Mouse (Mus musculus) gastrocnemius, postnatal 4 days (tissue): ENCODE results near the gene Tmtc1. TPM values are rescaled to one million over a fixed set of nuclear protein-coding genes. Genes with fewer than 3 reads are reported as not detected.

Experiments
- DNase-seq, 2 experiments: peaks; one replicate each; pipeline ENCODE4 v3.0.0; 2021 to 2022; ENCODE audit warnings: low spot score in 2 of 2, mixed read lengths in 2 of 2
- total RNA-seq, 2 experiments: library from RNA; stranded (reverse); gene quantifications; 2 replicates each; pipeline ENCODE4 v1.2.3; 2021

Gene Tmtc1
- total RNA-seq, 2 experiments from 2014 or later, result 27.4 to 30.2 TPM

DNA sequence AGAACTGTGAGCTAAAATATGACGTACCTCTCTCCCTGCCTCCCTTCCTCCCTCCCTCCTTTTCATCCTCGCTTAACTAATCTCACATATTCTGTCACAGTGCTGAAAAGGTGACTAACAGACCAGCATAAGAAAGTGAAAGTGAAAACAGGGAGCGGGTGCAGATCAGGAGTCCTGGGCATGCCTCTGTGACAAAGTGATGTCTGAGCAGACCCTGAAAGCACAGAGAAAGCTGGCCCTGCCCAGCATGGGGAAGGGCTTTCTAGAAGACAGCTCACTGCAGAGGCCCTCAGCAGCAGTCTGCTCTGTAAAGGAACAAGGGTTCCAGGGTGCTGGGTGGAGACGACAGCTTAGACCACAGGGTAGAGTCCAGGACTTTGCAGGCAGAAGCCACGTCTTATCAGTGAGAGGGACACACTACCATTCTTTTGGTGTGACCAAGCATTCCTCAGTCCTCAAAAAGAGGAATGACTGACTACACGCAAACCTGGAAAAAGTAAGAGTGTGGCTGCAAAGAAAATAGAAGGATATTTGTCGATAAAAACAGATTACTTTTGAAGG lies 7.7 kb downstream of the Tmtc1 start:
- no peak for DNase-seq

DNA sequence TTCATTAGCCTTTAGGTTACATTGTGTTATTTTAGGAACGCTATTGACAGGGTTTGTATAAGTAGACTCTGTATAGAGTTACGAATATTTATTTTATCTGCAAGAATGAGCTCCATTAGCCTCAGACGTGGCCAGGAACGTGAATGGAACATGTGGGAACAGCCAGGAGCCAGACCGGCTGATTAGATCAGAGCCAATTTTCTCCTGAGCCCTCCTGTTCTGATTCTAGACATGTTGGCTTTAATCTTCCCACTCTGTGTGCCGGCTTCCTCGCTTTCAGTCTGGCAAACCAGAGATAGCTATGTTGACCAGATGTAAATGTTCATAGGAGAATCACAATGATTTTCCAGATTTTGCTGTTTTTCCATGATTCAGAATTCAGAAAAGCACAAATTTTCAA lies 22.6 kb downstream of the Tmtc1 start:
- no peak for DNase-seq

DNA sequence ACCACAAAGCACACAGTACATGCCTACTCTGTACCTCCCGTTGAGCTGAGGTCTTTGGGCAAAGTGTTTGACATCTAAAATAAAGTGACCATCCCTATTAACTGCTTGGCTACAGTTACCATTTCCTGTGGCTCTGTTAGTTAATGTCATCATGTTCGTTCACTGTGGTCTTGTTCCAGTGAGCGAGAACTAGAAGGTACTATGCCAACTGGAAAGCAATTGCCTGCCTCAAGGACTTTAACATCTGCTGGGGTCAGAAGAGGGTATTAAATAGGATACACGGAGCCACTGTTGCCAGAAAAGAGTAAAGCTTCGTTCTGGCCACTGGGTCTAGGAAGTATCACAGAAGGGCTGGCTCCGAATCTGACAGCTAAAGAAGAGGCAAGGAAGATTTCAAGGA lies 23.8 kb downstream of the Tmtc1 start:
- DNase-seq, result no peak

DNA sequence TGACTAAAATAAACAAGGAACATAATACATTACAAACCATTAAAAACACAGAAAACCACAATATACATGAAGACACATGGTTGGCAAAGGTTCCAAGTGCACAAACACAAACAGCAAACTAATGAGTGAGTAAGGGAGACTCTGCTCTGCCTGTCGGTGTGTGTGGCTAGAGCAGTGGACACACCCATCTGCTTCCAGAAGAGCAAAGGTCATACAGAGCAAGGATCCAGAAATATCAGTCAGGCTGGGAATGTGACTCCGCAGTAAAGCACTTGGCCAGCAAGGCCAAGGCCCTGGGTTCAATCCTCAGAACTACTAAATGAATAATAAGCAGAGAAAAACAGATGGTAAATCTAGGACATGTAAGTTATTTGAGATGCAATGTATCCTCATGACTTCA lies 27.6 kb downstream of the Tmtc1 start:
- no peak for DNase-seq

DNA sequence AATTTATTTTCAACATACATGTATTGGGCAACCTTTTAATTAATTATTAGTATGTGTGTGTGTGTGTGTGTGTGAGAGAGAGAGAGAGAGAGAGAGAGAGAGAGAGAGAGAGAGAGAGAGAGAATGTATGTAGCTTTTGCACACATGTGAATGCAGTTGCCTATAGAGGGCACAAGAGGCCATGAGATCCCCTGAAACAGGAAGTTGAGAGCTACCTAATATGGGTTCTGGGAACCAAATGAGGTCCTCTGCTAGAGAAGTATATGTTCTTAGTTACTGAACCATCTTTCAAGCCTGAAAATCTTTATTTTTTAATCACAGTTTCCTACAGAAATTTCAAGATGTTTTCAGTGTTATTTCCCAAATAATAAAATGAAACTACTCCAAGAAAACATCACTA lies 30.6 kb downstream of the Tmtc1 start:
- DNase-seq, result no peak

DNA sequence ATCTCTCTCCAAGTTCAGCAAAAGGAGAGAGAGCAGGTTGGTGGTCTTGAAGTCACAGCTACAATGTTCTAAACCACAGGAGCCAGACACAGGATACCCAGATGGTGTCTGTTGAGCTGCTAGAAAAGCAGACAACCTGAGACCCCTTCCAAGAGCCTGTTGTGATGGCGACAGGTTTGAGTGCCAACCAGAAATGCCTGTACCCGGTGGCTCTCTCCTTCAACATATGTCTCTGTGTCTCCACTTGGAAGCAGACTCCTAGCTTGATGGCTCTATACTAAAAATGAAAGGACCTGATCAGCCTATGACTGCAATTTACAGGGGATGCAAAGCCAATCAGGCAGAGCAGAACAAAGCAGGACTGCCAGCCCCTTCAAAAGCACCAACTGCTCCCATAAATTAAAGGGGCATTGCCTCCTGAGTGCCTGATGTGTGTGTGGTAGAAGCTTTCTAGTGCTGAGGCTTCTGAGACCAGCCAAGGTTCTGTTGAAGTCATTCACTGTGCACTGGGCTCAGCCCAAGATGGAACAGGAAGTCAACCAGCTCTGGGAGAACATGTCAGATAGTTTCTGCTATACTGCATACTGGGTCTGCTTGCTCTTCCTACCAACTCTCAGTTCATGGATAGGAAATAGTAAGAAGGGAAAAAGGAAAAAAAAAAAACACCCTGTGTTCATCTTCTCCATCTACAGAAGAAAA lies 37.2 kb downstream of the Tmtc1 start:
- DNase-seq, result no peak

DNA sequence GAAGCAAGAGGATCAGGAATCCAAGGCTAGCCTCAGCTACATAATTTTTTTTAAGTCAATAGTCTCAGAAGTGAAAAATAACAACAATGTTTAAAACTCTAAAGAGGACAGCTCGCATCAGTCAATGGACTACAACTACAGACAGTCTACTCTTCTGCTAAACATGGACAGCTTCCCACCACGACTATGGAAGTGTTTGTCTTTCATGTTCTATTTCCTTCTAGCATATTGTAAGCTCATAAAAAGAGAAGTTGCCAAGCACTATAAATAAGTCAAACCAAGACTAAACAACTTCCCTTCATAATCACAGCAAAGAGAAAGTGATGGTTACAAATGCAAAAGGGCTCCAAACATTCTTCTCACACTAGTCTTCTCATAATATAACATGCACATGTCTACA lies 38.6 kb downstream of the Tmtc1 start:
- no peak for DNase-seq

DNA sequence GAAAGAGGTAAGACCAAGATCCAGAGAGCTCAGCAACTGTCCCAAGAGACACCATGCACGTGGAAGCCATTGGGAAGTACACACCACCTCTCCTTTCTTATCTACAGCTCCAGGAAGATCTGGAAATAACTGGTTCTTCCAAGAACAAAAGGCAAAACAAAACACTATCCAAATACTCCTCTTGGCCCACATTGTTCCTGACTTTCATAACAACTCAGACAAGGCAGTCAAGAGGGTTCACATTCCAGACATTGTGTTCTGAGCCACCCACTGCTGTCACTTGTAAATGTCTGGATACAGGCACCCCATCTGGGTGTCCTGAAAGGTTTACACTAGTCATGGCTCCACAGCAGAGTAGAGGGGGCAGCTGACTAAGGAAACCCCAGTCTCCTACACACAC lies 39.7 kb downstream of the Tmtc1 start:
- no peak for DNase-seq

DNA sequence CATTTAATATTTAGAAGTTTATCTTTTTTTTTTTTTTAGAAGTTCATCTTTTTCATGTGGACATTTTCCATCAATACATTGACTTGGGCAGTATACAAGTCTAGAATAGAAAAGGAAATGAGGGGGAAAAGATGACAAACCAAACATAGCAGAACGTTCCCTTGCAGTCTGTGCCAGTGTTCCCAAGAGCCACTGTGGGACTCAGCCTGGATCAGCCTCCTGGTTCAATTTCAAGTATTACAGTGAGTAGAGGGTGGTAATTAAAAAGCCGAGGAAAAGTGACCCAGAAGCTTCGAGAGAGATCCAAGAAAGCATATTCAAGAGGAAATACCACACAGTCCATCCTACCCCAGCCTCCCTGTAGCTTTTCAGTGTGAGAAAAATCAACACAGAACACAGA lies 40.4 kb downstream of the Tmtc1 start:
- no peak for DNase-seq

DNA sequence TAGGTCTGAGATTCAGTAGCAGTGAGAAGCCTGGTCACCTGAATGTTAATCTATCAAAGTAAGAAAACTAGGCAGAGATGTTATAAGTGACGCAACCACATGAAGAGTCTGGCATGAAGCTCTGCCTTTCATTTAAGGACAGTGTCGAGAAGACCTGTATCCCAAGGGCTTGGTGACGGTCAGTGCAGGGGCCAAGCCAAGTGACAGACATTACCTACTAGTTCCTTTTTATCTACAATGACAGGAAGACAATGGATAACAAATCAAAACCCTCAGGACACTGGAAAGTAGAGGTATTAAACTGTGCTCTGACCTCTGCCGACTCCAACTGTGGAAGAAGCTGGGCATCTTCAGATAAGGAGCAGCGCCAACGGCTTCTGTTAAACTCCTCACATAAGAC lies 43.2 kb downstream of the Tmtc1 start:
- DNase-seq, result no peak

DNA sequence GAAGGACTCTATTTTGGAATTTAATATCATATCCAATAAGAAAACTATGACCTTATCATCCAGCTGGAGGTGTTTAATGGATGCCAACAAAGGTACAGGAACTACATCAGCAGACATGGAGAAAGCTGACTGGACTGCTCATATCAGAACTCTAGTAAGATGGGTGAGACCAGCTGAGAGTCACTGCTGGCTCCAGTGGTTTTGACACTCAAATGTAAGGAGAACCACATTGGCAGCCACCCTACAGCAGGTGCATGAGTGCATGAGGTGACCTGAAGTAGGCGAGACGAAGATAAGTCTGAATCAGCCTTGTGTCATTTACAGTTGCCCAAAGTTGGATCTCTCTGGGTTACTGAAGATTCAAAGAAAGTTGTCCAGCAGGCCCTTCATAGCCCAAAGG lies 44.6 kb downstream of the Tmtc1 start:
- DNase-seq, result no peak

DNA sequence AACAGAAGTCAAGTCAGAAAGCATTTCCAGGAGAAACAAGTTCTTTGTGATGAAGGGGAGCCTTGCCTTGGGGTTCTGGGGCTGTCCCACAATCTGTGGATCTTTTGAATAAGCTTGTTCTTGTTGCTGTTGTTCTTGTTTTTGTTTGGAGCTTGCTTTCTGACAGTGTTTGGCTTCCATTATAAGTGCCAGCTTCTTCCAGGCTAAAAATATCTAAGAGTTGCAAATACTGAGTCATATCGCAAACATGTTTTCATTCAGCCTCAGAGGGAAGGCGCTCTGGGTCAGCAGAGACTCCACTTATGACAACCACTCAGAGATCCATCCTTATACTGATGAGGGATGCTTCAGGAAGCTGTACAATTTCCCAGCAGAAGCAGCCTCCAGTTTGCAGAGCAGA lies 45.3 kb downstream of the Tmtc1 start:
- DNase-seq, result no peak

DNA sequence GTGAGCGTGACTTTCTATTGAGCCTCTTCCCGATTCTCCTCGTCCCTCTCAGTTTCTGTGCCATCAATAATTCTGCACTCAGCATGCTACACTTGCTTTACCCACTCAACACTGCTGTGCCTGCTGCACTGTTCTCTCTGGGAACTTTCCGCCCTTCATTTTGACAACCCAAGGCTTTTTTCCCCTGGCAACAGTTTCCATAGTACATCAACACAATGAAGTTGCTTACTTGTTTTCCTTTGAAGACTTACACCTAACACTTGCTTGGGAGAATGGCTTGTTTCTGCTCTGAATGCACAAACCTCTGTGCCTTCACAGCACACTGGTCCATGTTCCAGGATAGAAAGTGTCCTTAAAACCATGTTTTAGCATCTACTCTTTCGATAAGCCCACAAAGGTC lies 46.9 kb downstream of the Tmtc1 start:
- no peak for DNase-seq

DNA sequence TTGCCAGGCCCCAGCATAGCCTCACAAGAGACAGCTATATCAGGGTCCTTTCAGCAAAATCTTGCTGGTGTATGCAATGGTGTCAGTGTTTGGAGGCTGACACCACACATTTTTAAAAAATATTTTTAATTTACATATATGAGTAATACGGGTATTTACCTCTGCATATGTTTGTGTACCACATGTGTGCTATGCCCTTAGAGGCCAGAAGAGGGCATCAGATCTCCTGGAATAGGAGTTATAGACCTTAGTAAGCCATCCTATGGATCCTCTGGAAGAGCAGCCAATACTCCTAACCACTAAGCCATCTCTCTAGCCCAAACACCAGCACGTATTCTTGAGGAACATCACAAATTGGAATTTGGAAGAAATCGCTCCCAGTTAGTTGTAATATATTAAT lies 48.9 kb downstream of the Tmtc1 start:
- DNase-seq, result no peak

DNA sequence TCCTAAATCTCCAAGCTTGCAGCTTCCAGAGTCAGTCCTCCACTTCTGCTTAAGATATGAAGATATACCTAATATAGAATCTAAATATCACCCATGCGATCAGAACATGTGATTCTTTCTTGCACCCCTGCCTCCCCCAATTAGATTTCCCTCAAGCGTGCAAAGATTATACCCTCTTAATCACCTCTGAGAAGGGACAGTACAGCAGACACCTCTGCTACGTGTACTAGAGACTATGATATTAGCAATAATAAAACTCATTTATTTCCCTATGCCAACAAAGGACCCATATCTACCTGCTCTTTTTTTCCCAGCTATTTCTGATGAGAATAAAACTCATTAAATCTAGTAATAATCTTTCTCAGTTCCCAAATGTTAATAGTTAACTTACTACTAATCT lies 49.9 kb downstream of the Tmtc1 start:
- no peak for DNase-seq

DNA sequence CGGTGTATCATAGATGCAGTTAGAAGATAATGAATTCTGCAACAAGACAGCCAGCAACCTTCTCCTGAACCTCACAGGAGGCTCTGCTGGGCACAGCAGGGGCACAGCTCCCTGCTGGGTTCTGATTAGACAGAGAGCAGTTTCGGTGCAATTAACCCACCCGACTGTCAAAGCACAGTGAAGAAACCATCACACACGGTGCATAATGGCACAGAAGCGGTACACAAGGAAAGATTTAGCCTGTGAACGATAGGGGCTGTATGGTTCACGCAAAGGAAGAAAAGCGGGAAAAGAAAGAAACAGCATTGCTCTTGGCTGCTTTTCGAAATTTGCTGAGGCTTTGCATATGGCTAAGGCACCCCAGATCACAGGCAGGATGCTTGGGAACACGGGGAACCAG lies 52.0 kb downstream of the Tmtc1 start:
- no peak for DNase-seq

DNA sequence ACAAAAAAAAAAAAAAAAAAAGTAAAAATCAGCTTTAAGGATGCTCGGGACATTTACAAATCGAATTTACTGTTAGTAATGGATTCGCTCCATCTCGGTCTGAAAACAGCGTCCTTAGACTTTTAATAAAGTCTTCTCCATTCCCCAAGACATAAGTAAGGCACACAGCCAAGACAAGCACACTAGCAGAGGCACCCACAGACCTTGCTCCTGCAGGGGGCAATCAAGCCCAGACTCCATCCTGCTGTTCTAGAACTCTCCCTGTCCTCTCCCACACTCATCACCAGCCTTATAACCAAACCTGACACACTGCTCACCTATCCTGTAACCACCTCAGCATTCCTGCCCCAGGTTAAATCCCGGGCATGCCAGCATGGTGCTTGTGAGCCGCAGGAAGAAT lies 52.9 kb downstream of the Tmtc1 start:
- no peak for DNase-seq

DNA sequence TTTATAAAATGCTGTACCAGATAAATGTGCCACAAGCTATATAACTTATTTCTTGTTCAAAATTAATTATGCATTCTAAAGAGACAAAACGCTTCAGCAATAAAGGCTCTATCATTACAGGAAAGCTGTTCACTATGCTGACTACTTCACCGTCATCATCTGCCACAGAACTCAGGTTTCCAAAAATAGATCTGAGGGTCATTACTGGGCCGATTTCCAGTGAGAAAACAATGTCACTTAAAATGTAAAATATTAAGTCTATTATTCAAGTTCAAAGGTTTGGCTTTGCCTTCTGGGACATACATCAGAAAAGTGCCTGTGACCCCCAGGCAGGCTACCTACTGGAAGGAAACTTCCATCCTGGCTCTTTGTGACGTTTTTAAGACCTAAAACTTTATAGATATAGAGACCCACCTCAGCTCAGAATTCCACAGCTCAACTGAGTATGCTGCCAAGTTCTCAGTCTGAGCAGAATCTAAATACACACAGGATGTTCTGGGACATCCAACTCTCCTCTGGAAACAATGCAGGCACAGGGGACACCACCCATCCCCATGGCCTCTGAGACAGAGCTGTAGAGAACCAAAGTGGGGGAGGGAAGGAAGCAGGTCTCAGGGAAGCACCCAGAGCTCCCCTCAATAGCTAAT lies 53.4 kb downstream of the Tmtc1 start:
- DNase-seq, result no peak

DNA sequence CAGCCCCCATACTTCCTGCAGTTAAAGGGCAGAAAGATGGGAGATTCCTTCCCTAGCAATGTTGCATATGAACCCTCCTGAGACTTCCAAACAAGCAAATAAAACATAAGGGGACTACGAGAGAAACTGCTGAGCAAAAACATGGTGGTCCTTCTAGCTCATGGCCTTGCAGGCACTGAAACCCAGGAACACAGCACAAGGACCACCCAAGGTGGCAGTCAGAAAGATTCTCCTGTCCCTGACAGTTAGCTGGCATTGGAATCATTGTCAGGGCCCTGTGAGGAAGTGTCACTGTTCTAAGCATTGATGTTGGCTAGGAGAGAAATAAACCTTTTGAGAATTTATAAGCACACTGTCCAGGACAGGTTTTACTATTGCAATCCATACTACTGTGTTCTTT lies 56.2 kb downstream of the Tmtc1 start:
- no peak for DNase-seq

DNA sequence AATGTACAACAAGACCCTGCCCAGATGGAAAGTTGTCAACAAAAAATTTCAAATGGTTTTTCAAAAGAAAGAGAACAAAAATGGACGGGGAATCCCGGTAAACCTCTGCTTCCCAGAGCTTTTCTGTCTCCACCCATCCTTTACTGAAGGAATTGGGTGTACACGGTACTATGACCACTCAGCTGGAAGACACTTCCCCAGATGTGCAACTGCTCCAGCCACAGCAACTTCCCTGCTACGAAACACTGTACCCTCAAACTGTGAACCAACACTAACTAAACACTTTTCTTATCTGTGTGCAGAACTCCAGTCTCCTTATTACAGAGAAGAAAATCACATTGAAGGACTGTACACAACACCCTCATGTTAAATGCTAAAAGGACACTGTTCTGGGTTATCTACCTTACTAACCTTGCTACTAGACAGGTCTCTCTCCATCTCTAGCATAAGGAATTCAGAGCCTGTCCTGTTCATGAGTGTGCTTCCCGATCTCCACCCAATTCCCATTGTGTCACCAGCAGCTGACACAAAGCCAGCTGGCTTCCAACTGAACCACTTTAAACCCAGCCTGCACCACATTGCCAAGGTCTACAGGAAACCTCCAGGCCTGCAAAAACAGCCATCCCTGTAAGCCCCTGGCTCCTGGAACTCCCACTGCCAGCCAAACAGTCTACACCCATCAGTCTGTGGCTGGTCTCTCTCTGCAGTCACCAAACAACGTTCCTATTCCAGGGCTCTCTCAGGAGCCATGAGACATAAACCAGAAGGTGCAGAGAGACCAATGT lies 59.9 kb downstream of the Tmtc1 start:
- DNase-seq, result peak in 1 of 2 experiments; percentile 16

DNA sequence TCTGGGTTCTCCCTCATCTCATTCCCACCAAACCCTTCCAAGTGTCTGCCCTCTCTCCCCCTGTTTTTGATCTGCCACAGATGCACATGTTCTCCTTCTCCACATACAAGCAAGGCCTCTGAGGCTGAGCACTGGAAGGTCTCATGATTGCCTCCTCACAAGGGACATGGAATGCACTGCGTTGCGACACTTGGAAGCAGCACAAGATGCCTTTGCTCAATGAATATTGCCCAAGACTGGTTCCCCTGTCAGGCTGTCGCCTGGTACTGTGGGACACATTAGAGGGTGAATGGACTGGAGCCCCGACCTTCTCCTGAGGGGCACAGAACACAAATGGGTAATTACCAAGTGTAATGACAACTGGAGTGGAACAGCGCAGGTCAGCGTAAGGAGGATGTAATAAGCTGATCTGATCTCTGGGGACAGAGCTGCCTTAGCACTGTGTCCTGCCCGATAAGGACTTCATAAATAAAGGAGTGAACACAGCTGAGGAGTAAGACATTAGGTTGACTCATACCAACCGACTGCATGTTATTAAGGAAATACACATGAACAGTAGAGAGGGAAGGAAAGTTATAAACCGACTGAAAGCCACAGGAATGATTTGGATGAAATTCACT lies 62.9 kb downstream of the Tmtc1 start:
- no peak for DNase-seq
